Mouse (Mus musculus) embryonic facial prominence, embryonic 13.5 days (tissue): ENCODE data around the gene Nol4l. TPM values are rescaled to one million over a fixed set of nuclear protein-coding genes. Genes with fewer than 3 reads are reported as not detected.
"Not testable (repeated sequence)": the region's sequence is repeated elsewhere in the genome, so short reads cannot be mapped to it uniquely, and the experiment has no call there.

Source experiments
- ATAC-seq: fragments of 200-750 bp; cut with Nextera tagmentation; 2 replicates; pipeline ENCODE4 v1.8.0; 2017; ENCODE audit warnings: low read depth; ENCODE audit not compliant: insufficient number of reproducible peaks, insufficient read depth, low FRiP score, low TSS enrichment
- H3K27ac ChIP-seq: fragments of 300-500 bp; sonication (generic); 2 replicates; pipeline ENCODE4 v1.5.1; 2015; ENCODE audit warnings: moderate library complexity, mild to moderate bottlenecking, inconsistent platforms
- H3K27me3 ChIP-seq: fragments of 300-500 bp; sonication (generic); 2 replicates; pipeline ENCODE4 v1.6.1; 2015; ENCODE audit warnings: mild to moderate bottlenecking, inconsistent platforms
- H3K36me3 ChIP-seq: fragments of 300-500 bp; sonication (generic); 2 replicates; pipeline ENCODE4 v1.6.1; 2015; ENCODE audit warnings: mild to moderate bottlenecking, inconsistent platforms
- H3K4me1 ChIP-seq: fragments of 300-500 bp; sonication (generic); 2 replicates; pipeline ENCODE4 v1.6.1; 2015; ENCODE audit warnings: inconsistent platforms
- H3K4me2 ChIP-seq: fragments of 300-500 bp; sonication (generic); 2 replicates; pipeline ENCODE4 v1.6.1; 2015; ENCODE audit warnings: moderate library complexity, mild to moderate bottlenecking, inconsistent platforms
- H3K4me3 ChIP-seq: fragments of 300-500 bp; sonication (generic); 2 replicates; pipeline ENCODE4 v1.5.1; 2015; ENCODE audit warnings: mild to moderate bottlenecking, inconsistent platforms
- H3K9ac ChIP-seq: fragments of 300-500 bp; sonication (generic); 2 replicates; pipeline ENCODE4 v1.6.1; 2015; ENCODE audit warnings: mild to moderate bottlenecking, inconsistent platforms
- H3K9me3 ChIP-seq: fragments of 300-500 bp; sonication (generic); 2 replicates; pipeline ENCODE4 v1.6.1; 2016; ENCODE audit warnings: inconsistent platforms
- WGBS: fragments of 180-500 bp; shearing (Covaris S2); methylation state at CpG from one replicate; pipeline ENCODE4 v1.1.7; 2015; ENCODE audit warnings: mixed read lengths; 5-methylcytosine and 5-hydroxymethylcytosine counted together
- polyA plus RNA-seq: library from polyadenylated mRNA; unstranded; fragments of >200 nt; fragmentation: Nextera tagmentation; extraction: Ambion mirVana; gene quantifications from 2 replicates; pipeline ENCODE4 v1.2.1, GENCODE M21; 2015

Gene Nol4l
- polyA plus RNA-seq, 1 experiment from 2014 or later, result 12.4 TPM

GRCm38 (mm10) chr2:153509211-153510029 lies 20.4 kb downstream of the Nol4l start:
- peaks cover 3% of the 10 kb centered on the region; the same call in 1 of the 2 replicates for H3K27me3 ChIP-seq

GRCm38 (mm10) chr2:153508405-153508804 lies 21.4 kb downstream of the Nol4l start:
- H3K9ac ChIP-seq, result no peak overlapping the region
- WGBS, result 60% methylated on average over 3 of the region's 3 CpGs
- no peaks in the 10 kb centered on the region for H3K36me3 ChIP-seq
- H3K4me3 ChIP-seq, result no peak overlapping the region
- no peaks in the 10 kb centered on the region for H3K9me3 ChIP-seq
- H3K4me2 ChIP-seq, result no peak overlapping the region
- no peak for ATAC-seq
- H3K4me1 ChIP-seq, result peaks cover 13% of the 10 kb centered on the region
- H3K27ac ChIP-seq, result no peak overlapping the region
- H3K27me3 ChIP-seq, result peaks cover 3% of the 10 kb centered on the region; the same call in 1 of the 2 replicates

More at GRCm38 (mm10) chr2:153509211-153510029, 20.4 kb downstream of the Nol4l start:
- 15% methylated on average over 18 of the region's 18 CpGs for WGBS
- Histone ChIP-seq H3K4me3 (no peak overlapping the region), H3K9ac (0 out of 2 replicates have a peak overlapping the region, but pooled peaks have one; percentile 40), H3K4me2 (0 out of 2 replicates have a peak overlapping the region, but pooled peaks have one; percentile 16), H3K4me1 (peaks cover 13% of the 10 kb centered on the region), H3K9me3 (no peaks in the 10 kb centered on the region), H3K36me3 (no peaks in the 10 kb centered on the region), H3K27ac (peak overlapping the region; percentile 44; the same call in 1 of the 2 replicates)
- ATAC-seq, result 0 out of 2 replicates have a peak, but pooled peaks have one; percentile 32

GRCm38 (mm10) chr2:153507969-153508368 lies 21.8 kb downstream of the Nol4l start:
- Histone ChIP-seq H3K27ac (no peak overlapping the region), H3K27me3 (peaks cover 3% of the 10 kb centered on the region; the same call in 1 of the 2 replicates), H3K9me3 (no peaks in the 10 kb centered on the region), H3K36me3 (no peaks in the 10 kb centered on the region), H3K4me2 (no peak overlapping the region), H3K4me1 (peaks cover 13% of the 10 kb centered on the region), H3K9ac (no peak overlapping the region), H3K4me3 (no peak overlapping the region)
- ATAC-seq, result no peak
- 93% methylated on average over 2 of the region's 2 CpGs for WGBS

- no peak overlapping the region for H3K9ac ChIP-seq
- no peaks in the 10 kb centered on the region for H3K36me3 ChIP-seq
- peaks cover 3% of the 10 kb centered on the region; the same call in 1 of the 2 replicates for H3K27me3 ChIP-seq
- no peak overlapping the region for H3K4me2 ChIP-seq
- WGBS, result 93% methylated on average over 5 of the region's 5 CpGs
- H3K27ac ChIP-seq, result no peak overlapping the region
- H3K4me3 ChIP-seq, result no peak overlapping the region
- no peak for ATAC-seq
- peaks cover 10% of the 10 kb centered on the region for H3K4me1 ChIP-seq
- no peaks in the 10 kb centered on the region for H3K9me3 ChIP-seq
These were observed 23.4 kb downstream of the Nol4l start for GRCm38 (mm10) chr2:153506385-153506784.

- 49% methylated on average over 4 of the region's 4 CpGs for WGBS
- no peak overlapping the region for H3K4me2 ChIP-seq
- H3K36me3 ChIP-seq, result no peaks in the 10 kb centered on the region
- H3K4me1 ChIP-seq, result peaks cover 20% of the 10 kb centered on the region
- H3K4me3 ChIP-seq, result no peak overlapping the region
- no peak for ATAC-seq
- no peaks in the 10 kb centered on the region for H3K9me3 ChIP-seq
- H3K9ac ChIP-seq, result no peak overlapping the region
- no peak overlapping the region for H3K27ac ChIP-seq
- H3K27me3 ChIP-seq, result 0 out of 2 replicates have a peak, but pooled peaks cover 3% of the 10 kb centered on the region
These were observed 30.6 kb downstream of the Nol4l start for GRCm38 (mm10) chr2:153499154-153499553.

GRCm38 (mm10) chr2:153496898-153497297 lies 32.9 kb downstream of the Nol4l start:
- ATAC-seq, result no peak
- peaks cover 37% of the 10 kb centered on the region for H3K4me1 ChIP-seq
- H3K4me3 ChIP-seq, result no peak overlapping the region
- peaks cover 5% of the 10 kb centered on the region for H3K27me3 ChIP-seq
- WGBS, result 24% methylated on average over 13 of the region's 13 CpGs
- no peaks in the 10 kb centered on the region for H3K36me3 ChIP-seq
- H3K4me2 ChIP-seq, result no peak overlapping the region
- H3K9ac ChIP-seq, result no peak overlapping the region
- H3K27ac ChIP-seq, result no peak overlapping the region
- no peaks in the 10 kb centered on the region for H3K9me3 ChIP-seq

- peaks cover 43% of the 10 kb centered on the region for H3K4me1 ChIP-seq
- no peak overlapping the region for H3K4me2 ChIP-seq
- no peaks in the 10 kb centered on the region for H3K9me3 ChIP-seq
- 68% methylated on average over 6 of the region's 6 CpGs for WGBS
- no peak for ATAC-seq
- H3K9ac ChIP-seq, result no peak overlapping the region
- peaks cover 11% of the 10 kb centered on the region for H3K27me3 ChIP-seq
- no peaks in the 10 kb centered on the region for H3K36me3 ChIP-seq
- H3K27ac ChIP-seq, result no peak overlapping the region
- no peak overlapping the region for H3K4me3 ChIP-seq
These were observed 33.5 kb downstream of the Nol4l start for GRCm38 (mm10) chr2:153496301-153496700.

- no peak overlapping the region for H3K27ac ChIP-seq
- H3K4me2 ChIP-seq, result no peak overlapping the region
- WGBS, result 74% methylated on average over 4 of the region's 4 CpGs
- peaks cover 43% of the 10 kb centered on the region for H3K4me1 ChIP-seq
- no peaks in the 10 kb centered on the region for H3K9me3 ChIP-seq
- H3K4me3 ChIP-seq, result no peak overlapping the region
- peaks cover 16% of the 10 kb centered on the region for H3K27me3 ChIP-seq
- no peak for ATAC-seq
- H3K36me3 ChIP-seq, result no peaks in the 10 kb centered on the region
- no peak overlapping the region for H3K9ac ChIP-seq
These were observed 34.0 kb downstream of the Nol4l start for GRCm38 (mm10) chr2:153495818-153496217.

GRCm38 (mm10) chr2:153495391-153495790 lies 34.4 kb downstream of the Nol4l start:
- not testable (repeated sequence) for H3K4me2 ChIP-seq, H3K4me3 ChIP-seq, H3K9ac ChIP-seq, H3K27ac ChIP-seq, H3K9me3 ChIP-seq, ATAC-seq, H3K36me3 ChIP-seq
- 88% methylated on average over 4 of the region's 4 CpGs for WGBS
- peaks cover 43% of the 10 kb centered on the region for H3K4me1 ChIP-seq
- H3K27me3 ChIP-seq, result peaks cover 20% of the 10 kb centered on the region

- peak overlapping the region; percentile 51; the same call in 1 of the 2 replicates for H3K9ac ChIP-seq
- WGBS, result 13% methylated on average over 9 of the region's 9 CpGs
- H3K9me3 ChIP-seq, result no peaks in the 10 kb centered on the region
- ATAC-seq, result no peak; the same call in 1 of the 2 replicates
- H3K4me1 ChIP-seq, result peaks cover 43% of the 10 kb centered on the region
- H3K4me2 ChIP-seq, result peak overlapping the region; percentile 40
- H3K27me3 ChIP-seq, result peaks cover 25% of the 10 kb centered on the region
- no peak overlapping the region for H3K4me3 ChIP-seq
- peak overlapping the region; percentile 78 for H3K27ac ChIP-seq
- no peaks in the 10 kb centered on the region for H3K36me3 ChIP-seq
These were observed 35.4 kb downstream of the Nol4l start for GRCm38 (mm10) chr2:153494293-153494811.

- Histone ChIP-seq H3K9me3 (no peaks in the 10 kb centered on the region), H3K27ac (peak overlapping the region; percentile 78), H3K4me1 (peaks cover 43% of the 10 kb centered on the region), H3K36me3 (no peaks in the 10 kb centered on the region), H3K4me3 (no peak overlapping the region), H3K27me3 (peaks cover 25% of the 10 kb centered on the region), H3K9ac (0 out of 2 replicates have a peak overlapping the region, but pooled peaks have one; percentile 36), H3K4me2 (peak overlapping the region; percentile 40)
- no peak for ATAC-seq
- 10% methylated on average over 6 of the region's 6 CpGs for WGBS
These were observed 35.9 kb downstream of the Nol4l start for GRCm38 (mm10) chr2:153493781-153494292.
